Mouse (Mus musculus): Measurements from ENCODE around the gene Cd300ld3. TPM values are rescaled to one million over a fixed set of nuclear protein-coding genes. Genes with fewer than 3 reads are reported as not detected.

Cd300ld3 gene
- not detected in 2 replicates for polyA plus RNA-seq (2012)

DNA sequence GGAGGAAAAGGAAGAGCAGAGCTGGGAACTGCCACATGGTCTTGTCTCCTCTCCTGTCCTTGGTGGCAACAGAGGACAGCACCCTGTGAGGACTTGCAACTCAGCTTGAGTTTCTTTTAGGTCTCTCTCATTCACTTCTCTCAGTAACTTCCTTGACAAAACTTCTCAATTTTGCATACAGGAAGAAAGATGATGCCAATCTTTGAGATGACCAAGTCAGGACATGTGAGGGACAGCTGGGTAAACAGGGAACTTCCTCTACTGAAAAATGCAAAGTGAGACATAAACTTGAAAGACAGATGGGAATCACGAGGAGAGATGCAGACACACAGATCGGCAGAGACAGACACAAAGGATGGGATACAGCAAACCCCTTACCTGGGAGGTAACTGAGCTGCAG is at the start of gene Cd300ld3:
Cd300ld3 (minus strand) TSS at position 151 of the 400 bp plus-strand sequence.

DNA sequence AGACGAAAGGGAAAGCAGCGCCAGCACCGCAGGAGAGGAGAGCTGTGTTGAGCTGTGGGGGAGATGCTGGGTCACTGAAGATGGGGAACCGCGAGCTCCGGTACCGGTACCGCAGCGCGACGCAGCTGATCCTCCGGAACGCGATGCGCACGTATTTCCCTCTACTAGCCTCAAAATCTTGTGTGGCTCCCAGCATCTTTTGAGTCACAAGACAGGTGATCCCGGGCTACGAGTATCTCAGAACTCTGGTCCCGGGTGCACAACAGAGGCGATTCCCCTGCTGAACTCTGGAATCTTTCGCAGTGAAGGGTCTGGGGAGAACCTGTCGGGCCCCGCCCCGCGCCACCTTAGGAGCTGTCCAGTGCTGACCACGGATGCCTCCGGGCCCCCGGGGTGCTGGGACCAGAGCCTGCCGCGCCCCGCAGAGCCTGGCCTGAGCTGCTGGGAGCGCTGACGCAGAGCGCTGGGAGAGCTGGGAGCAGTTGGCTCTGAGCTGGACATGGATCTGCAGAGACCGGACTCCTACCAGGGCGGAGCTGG is 43.2 kb upstream of the Cd300ld3 start, which contains the start of gene Rab37:
Rab37 (plus strand) TSS at position 70 of the 540 bp plus-strand sequence.

DNA sequence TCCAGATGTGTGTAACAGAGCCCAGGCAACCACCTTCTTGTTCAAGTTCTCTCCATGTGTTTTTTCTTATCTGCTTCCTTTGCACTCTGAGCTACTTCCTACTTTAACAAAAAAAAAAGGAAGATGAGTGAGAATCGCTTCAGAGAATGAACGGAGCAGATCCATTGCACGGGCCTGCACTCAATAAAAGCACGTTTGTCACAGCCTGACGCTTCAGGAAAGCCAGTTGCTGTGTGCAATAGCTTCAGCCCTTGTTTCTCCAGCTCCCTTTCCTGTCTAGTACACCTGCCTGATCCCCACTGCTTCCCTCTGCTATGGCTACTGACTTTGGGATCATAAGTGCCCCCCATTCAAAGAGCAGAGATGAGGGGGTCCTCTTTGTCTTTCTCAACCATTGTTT is 13.9 kb upstream of the Cd300ld3 start, which contains the start of gene Cd300e:
Cd300e (minus strand) TSS at position 101 of the 400 bp plus-strand sequence.

DNA sequence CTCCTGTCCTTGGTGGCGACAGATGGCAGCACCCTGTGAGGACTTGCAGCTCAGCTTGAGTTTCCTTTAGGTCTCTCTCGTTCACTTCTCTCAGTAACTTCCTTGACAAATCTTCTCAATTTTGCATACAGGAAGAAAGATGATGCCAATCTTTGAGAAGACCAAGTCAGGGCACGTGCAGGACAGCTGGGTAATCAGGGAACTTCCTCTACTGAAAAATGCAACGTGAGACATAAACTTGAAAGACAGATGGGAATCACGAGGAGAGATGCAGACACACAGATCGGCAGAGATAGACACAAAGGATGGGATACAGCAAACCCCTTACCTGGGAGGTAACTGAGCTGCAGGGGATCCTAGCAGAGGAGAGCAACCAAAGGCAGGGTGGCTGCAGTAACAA is 10.5 kb downstream of the Cd300ld3 start, which contains the start of gene Cd300ld5:
Cd300ld5 (minus strand) TSS at position 101 of the 400 bp plus-strand sequence.

DNA sequence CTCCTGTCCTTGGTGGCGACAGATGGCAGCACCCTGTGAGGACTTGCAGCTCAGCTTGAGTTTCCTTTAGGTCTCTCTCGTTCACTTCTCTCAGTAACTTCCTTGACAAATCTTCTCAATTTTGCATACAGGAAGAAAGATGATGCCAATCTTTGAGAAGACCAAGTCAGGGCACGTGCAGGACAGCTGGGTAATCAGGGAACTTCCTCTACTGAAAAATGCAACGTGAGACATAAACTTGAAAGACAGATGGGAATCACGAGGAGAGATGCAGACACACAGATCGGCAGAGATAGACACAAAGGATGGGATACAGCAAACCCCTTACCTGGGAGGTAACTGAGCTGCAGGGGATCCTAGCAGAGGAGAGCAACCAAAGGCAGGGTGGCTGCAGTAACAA is 21.3 kb downstream of the Cd300ld3 start, which contains the start of gene Cd300ld4:
Cd300ld4 (minus strand) TSS at position 101 of the 400 bp plus-strand sequence.

DNA sequence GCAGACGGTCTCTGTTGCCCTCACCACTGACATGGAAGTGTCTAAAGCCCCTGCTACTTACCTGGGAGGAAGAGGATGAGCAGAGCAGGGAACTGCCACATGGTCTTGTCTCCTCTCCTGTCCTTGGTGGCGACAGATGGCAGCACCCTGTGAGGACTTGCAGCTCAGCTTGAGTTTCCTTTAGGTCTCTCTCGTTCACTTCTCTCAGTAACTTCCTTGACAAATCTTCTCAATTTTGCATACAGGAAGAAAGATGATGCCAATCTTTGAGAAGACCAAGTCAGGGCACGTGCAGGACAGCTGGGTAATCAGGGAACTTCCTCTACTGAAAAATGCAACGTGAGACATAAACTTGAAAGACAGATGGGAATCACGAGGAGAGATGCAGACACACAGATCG is 32.1 kb downstream of the Cd300ld3 start, which contains the start of gene Cd300ld2:
Cd300ld2 (minus strand) TSS at position 101 of the 400 bp plus-strand sequence.

DNA sequence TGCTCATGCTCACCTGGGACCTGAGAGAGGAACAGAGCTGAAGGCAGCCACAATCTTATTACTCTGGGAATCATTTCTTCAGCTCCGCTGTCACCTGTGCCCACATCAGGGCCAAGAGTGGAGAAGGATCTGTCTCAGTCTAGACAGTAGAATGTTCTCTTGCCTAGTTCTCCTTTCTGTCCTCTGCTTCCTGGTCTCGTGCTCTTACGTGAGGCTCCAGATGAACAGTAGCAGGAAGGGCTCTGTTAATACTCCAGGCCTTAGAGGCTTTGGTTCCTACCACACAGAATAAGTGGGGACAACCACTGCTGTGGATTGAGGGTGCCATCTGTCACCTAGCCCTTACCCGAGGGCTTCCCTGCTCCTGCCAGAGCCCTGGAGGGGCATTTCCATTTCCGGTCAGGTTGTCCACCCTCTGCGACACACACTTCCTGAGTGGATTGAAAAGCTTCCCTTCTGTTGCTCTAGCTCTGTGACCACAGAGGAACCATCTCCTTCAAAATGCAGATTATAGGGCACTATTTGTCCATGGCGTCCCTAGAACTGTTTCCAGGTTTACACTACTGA is 46.7 kb downstream of the Cd300ld3 start, which contains the start of gene Cd300c2:
Cd300c2 (minus strand) TSS at position 407 of the 567 bp plus-strand sequence.

Other genes with a start within 250 kb of the Cd300ld3 start
- not detected in 2 replicates for gene Gpr142, start 249.5 kb downstream of the Cd300ld3 start, polyA plus RNA-seq (2012)
- gene Gprc5c, start 197.3 kb downstream of the Cd300ld3 start, polyA plus RNA-seq (2012), result 0.14 and 1.2 TPM in 2 replicates
- gene Cd300a, start 158.4 kb downstream of the Cd300ld3 start, polyA plus RNA-seq (2012), result 1.4 and 1.7 TPM in 2 replicates
- 2.9 and 5.9 TPM in 2 replicates for gene Cd300lb, start 114.0 kb downstream of the Cd300ld3 start, polyA plus RNA-seq (2012)
- 0.15 and 0.78 TPM in 2 replicates for gene Cd300c, start 79.3 kb downstream of the Cd300ld3 start, polyA plus RNA-seq (2012)
- gene Cd300ld, start 58.5 kb downstream of the Cd300ld3 start, polyA plus RNA-seq (2012), result 0.04 TPM in 1 of 2 replicates, not detected in the other
- 0.31 TPM in 1 of 2 replicates, not detected in the other for gene Cd300c2, start 46.5 kb downstream of the Cd300ld3 start, polyA plus RNA-seq (2012)
- not detected in 2 replicates for gene Cd300ld2, start 32.2 kb downstream of the Cd300ld3 start, polyA plus RNA-seq (2012)
- gene Cd300ld4, start 21.4 kb downstream of the Cd300ld3 start, polyA plus RNA-seq (2012), result not detected in 2 replicates
- gene Cd300ld5, start 10.6 kb downstream of the Cd300ld3 start, polyA plus RNA-seq (2012), result not detected in 2 replicates
- gene Cd300e, start 13.8 kb upstream of the Cd300ld3 start, polyA plus RNA-seq (2012), result 0.05 TPM in 1 of 2 replicates, not detected in the other
- 15.3 and 26.5 TPM in 2 replicates for gene Rab37, start 43.0 kb upstream of the Cd300ld3 start, polyA plus RNA-seq (2012)
- 0.47 and 1.1 TPM in 2 replicates for gene Cd300lf, start 85.6 kb upstream of the Cd300ld3 start, polyA plus RNA-seq (2012)
- gene Slc9a3r1, start 114.9 kb upstream of the Cd300ld3 start, polyA plus RNA-seq (2012), result 221 and 253 TPM in 2 replicates
- 22.5 and 25.3 TPM in 2 replicates for gene Tmem104, start 139.1 kb upstream of the Cd300ld3 start, polyA plus RNA-seq (2012)
- 11.7 and 12.6 TPM in 2 replicates for gene Nat9, start 139.4 kb upstream of the Cd300ld3 start, polyA plus RNA-seq (2012)
- 0.05 TPM in 2 replicates for gene Grin2c, start 218.8 kb upstream of the Cd300ld3 start, polyA plus RNA-seq (2012)
- gene Fdxr, start 228.6 kb upstream of the Cd300ld3 start, polyA plus RNA-seq (2012), result 47.2 and 51.6 TPM in 2 replicates
- 1.3 and 1.5 TPM in 2 replicates for gene Fads6, start 249.3 kb upstream of the Cd300ld3 start, polyA plus RNA-seq (2012)

All from megakaryocyte-erythroid progenitor cell, adult 5 weeks (primary cell).